Mouse (Mus musculus): ENCODE results near the gene Ak1. TPM values are rescaled to one million over a fixed set of nuclear protein-coding genes. Genes with fewer than 3 reads are reported as not detected.

The Ak1 gene
- total and polyA plus RNA-seq, 2 experiments from 2014 or later, result 572 to 721 TPM

- 85% methylated on average over 10 of the region's 10 CpGs for WGBS
- Histone ChIP-seq H3K4me2 (ENCODE audit: low read depth, low read length) (no peak overlapping the region), H3K27me3 (ENCODE audit: control insufficient read depth, insufficient read depth, low read length) (no peaks in the 10 kb centered on the region), H3K9ac (replicated peaks; ENCODE audit: low read depth, low read length) (no peak overlapping the region), H3K36me3 (replicated peaks; ENCODE audit: control insufficient read depth, insufficient read depth, low read length) (peaks cover 68% of the 10 kb centered on the region), H3K9me3 (replicated peaks; ENCODE audit: control insufficient read depth, low read length) (no peaks in the 10 kb centered on the region), H3K4me3 (ENCODE audit: low read depth, low read length) (no peak overlapping the region), H3K4me1 (ENCODE audit: control insufficient read depth, insufficient read depth) (peaks cover 10% of the 10 kb centered on the region; the same call in 1 of the 2 replicates), H3K27ac (ENCODE audit: low read depth) (no peak overlapping the region)
- ATAC-seq (ENCODE audit: insufficient read depth, low read depth) (no peak), DNase-seq (ENCODE audit: low spot score) (no peak)
- no peak for TF ChIP-seq EP300 (IDR thresholded peaks at IDR 0.05; ENCODE audit: low read depth)
- TF ChIP-seq CTCF (IDR thresholded peaks at IDR 0.05; ENCODE audit: low read depth), result no peak
These were observed 62.1 kb downstream of the Ak1 start for GRCm38 (mm10) chr2:32683701-32684100.

MicroRNAs encoded within 50 kb of the gene (microRNA counts, 519-probe panel; counts per million panel counts)
- not detected for microRNA mmu-miR-1954

Small RNAs within 50 kb of the gene (microRNA-seq; reads per million reads assigned to microRNA genes)
- gene Gm47291, result not detected
- not detected for gene Mir1954

Other genes starting within 250 kb of the Ak1 start
- 159 and 195 TPM in 2 replicates for gene 1110008P14Rik, start 239.8 kb upstream of the Ak1 start, total RNA-seq (2014; rRNA removed; ENCODE audit: low replicate concordance)
- gene 1110008P14Rik, start 239.8 kb upstream of the Ak1 start, polyA plus RNA-seq (2015; fragmentation: Nextera tagmentation; extraction: Ambion mirVana), result 77.0 and 84.9 TPM in 2 replicates
- gene Lcn2, start 233.5 kb upstream of the Ak1 start, total RNA-seq (2014; rRNA removed; ENCODE audit: low replicate concordance), result 1.1 and 6.0 TPM in 2 replicates
- 1.8 and 2.0 TPM in 2 replicates for gene Lcn2, start 233.5 kb upstream of the Ak1 start, polyA plus RNA-seq (2015; fragmentation: Nextera tagmentation; extraction: Ambion mirVana)
- 33.9 and 46.7 TPM in 2 replicates for gene Ptges2, start 225.9 kb upstream of the Ak1 start, total RNA-seq (2014; rRNA removed; ENCODE audit: low replicate concordance)
- gene Ptges2, start 225.9 kb upstream of the Ak1 start, polyA plus RNA-seq (2015; fragmentation: Nextera tagmentation; extraction: Ambion mirVana), result 62.6 and 65.4 TPM in 2 replicates
- 3.2 and 4.2 TPM in 2 replicates for gene Naif1, start 171.3 kb upstream of the Ak1 start, total RNA-seq (2014; rRNA removed; ENCODE audit: low replicate concordance)
- 3.3 and 3.5 TPM in 2 replicates for gene Naif1, start 171.3 kb upstream of the Ak1 start, polyA plus RNA-seq (2015; fragmentation: Nextera tagmentation; extraction: Ambion mirVana)
- 12.5 and 16.0 TPM in 2 replicates for gene Slc25a25, start 170.3 kb upstream of the Ak1 start, total RNA-seq (2014; rRNA removed; ENCODE audit: low replicate concordance)
- 6.5 and 6.6 TPM in 2 replicates for gene Slc25a25, start 170.3 kb upstream of the Ak1 start, polyA plus RNA-seq (2015; fragmentation: Nextera tagmentation; extraction: Ambion mirVana)
- 11.2 and 12.3 TPM in 2 replicates for gene Fam102a, start 86.4 kb upstream of the Ak1 start, total RNA-seq (2014; rRNA removed; ENCODE audit: low replicate concordance)
- 2.8 and 3.1 TPM in 2 replicates for gene Fam102a, start 86.4 kb upstream of the Ak1 start, polyA plus RNA-seq (2015; fragmentation: Nextera tagmentation; extraction: Ambion mirVana)
- gene Dpm2, start 50.9 kb upstream of the Ak1 start, total RNA-seq (2014; rRNA removed; ENCODE audit: low replicate concordance), result 17.9 and 31.0 TPM in 2 replicates
- 56.1 and 58.4 TPM in 2 replicates for gene Dpm2, start 50.9 kb upstream of the Ak1 start, polyA plus RNA-seq (2015; fragmentation: Nextera tagmentation; extraction: Ambion mirVana)
- gene Pip5kl1, start 47.0 kb upstream of the Ak1 start, total RNA-seq (2014; rRNA removed; ENCODE audit: low replicate concordance), result not detected in 2 replicates
- gene Pip5kl1, start 47.0 kb upstream of the Ak1 start, polyA plus RNA-seq (2015; fragmentation: Nextera tagmentation; extraction: Ambion mirVana), result 0.18 TPM in 1 of 2 replicates, not detected in the other
- not detected in 2 replicates for gene 9430097D07Rik, start 46.1 kb upstream of the Ak1 start, total RNA-seq (2014; rRNA removed; ENCODE audit: low replicate concordance)
- not detected in 2 replicates for gene 9430097D07Rik, start 46.1 kb upstream of the Ak1 start, polyA plus RNA-seq (2015; fragmentation: Nextera tagmentation; extraction: Ambion mirVana)
- 25.7 and 28.0 TPM in 2 replicates for gene St6galnac4, start 34.7 kb upstream of the Ak1 start, total RNA-seq (2014; rRNA removed; ENCODE audit: low replicate concordance)
- 25.5 and 27.0 TPM in 2 replicates for gene St6galnac4, start 34.7 kb upstream of the Ak1 start, polyA plus RNA-seq (2015; fragmentation: Nextera tagmentation; extraction: Ambion mirVana)
- gene St6galnac6, start 22.0 kb upstream of the Ak1 start, total RNA-seq (2014; rRNA removed; ENCODE audit: low replicate concordance), result 102 and 117 TPM in 2 replicates
- 44.1 and 44.3 TPM in 2 replicates for gene St6galnac6, start 22.0 kb upstream of the Ak1 start, polyA plus RNA-seq (2015; fragmentation: Nextera tagmentation; extraction: Ambion mirVana)
- gene Eng, start 24.8 kb downstream of the Ak1 start, total RNA-seq (2014; rRNA removed; ENCODE audit: low replicate concordance), result 123 and 148 TPM in 2 replicates
- 133 and 137 TPM in 2 replicates for gene Eng, start 24.8 kb downstream of the Ak1 start, polyA plus RNA-seq (2015; fragmentation: Nextera tagmentation; extraction: Ambion mirVana)
- 13.6 and 14.5 TPM in 2 replicates for gene Fpgs, start 82.4 kb downstream of the Ak1 start, total RNA-seq (2014; rRNA removed; ENCODE audit: low replicate concordance)
- 8.5 and 10.9 TPM in 2 replicates for gene Fpgs, start 82.4 kb downstream of the Ak1 start, polyA plus RNA-seq (2015; fragmentation: Nextera tagmentation; extraction: Ambion mirVana)
- gene Cdk9, start 91.3 kb downstream of the Ak1 start, total RNA-seq (2014; rRNA removed; ENCODE audit: low replicate concordance), result 42.4 and 58.4 TPM in 2 replicates
- 33.1 and 35.5 TPM in 2 replicates for gene Cdk9, start 91.3 kb downstream of the Ak1 start, polyA plus RNA-seq (2015; fragmentation: Nextera tagmentation; extraction: Ambion mirVana)
- gene Sh2d3c, start 99.3 kb downstream of the Ak1 start, total RNA-seq (2014; rRNA removed; ENCODE audit: low replicate concordance), result 17.0 and 26.2 TPM in 2 replicates
- 22.9 and 24.2 TPM in 2 replicates for gene Sh2d3c, start 99.3 kb downstream of the Ak1 start, polyA plus RNA-seq (2015; fragmentation: Nextera tagmentation; extraction: Ambion mirVana)
- not detected in 2 replicates for gene 6330409D20Rik, start 119.3 kb downstream of the Ak1 start, total RNA-seq (2014; rRNA removed; ENCODE audit: low replicate concordance)
- gene 6330409D20Rik, start 119.3 kb downstream of the Ak1 start, polyA plus RNA-seq (2015; fragmentation: Nextera tagmentation; extraction: Ambion mirVana), result 0.15 TPM in 1 of 2 replicates, not detected in the other
- gene Tor2a, start 135.5 kb downstream of the Ak1 start, total RNA-seq (2014; rRNA removed; ENCODE audit: low replicate concordance), result 34.6 and 65.3 TPM in 2 replicates
- gene Tor2a, start 135.5 kb downstream of the Ak1 start, polyA plus RNA-seq (2015; fragmentation: Nextera tagmentation; extraction: Ambion mirVana), result 27.5 and 28.5 TPM in 2 replicates
- 1.9 TPM in 1 of 2 replicates, not detected in the other for gene Ttc16, start 153.9 kb downstream of the Ak1 start, total RNA-seq (2014; rRNA removed; ENCODE audit: low replicate concordance)
- 0.08 and 0.21 TPM in 2 replicates for gene Ttc16, start 153.9 kb downstream of the Ak1 start, polyA plus RNA-seq (2015; fragmentation: Nextera tagmentation; extraction: Ambion mirVana)
- 4.8 and 5.3 TPM in 2 replicates for gene Ptrh1, start 154.0 kb downstream of the Ak1 start, total RNA-seq (2014; rRNA removed; ENCODE audit: low replicate concordance)
- 2.6 and 2.9 TPM in 2 replicates for gene Ptrh1, start 154.0 kb downstream of the Ak1 start, polyA plus RNA-seq (2015; fragmentation: Nextera tagmentation; extraction: Ambion mirVana)
- gene Cfap157, start 162.7 kb downstream of the Ak1 start, total RNA-seq (2014; rRNA removed; ENCODE audit: low replicate concordance), result not detected in 2 replicates
- gene Cfap157, start 162.7 kb downstream of the Ak1 start, polyA plus RNA-seq (2015; fragmentation: Nextera tagmentation; extraction: Ambion mirVana), result 0.22 and 0.56 TPM in 2 replicates
- gene Stxbp1, start 225.5 kb downstream of the Ak1 start, total RNA-seq (2014; rRNA removed; ENCODE audit: low replicate concordance), result 12.6 and 46.0 TPM in 2 replicates
- 20.9 and 23.5 TPM in 2 replicates for gene Stxbp1, start 225.5 kb downstream of the Ak1 start, polyA plus RNA-seq (2015; fragmentation: Nextera tagmentation; extraction: Ambion mirVana)

All from heart, postnatal 0 days (tissue).